Mouse (Mus musculus) ES-Bruce4 (cell line): Measurements from ENCODE around the gene Dmac2. TPM values are rescaled to one million over a fixed set of nuclear protein-coding genes. Genes with fewer than 3 reads are reported as not detected.

Experiments
- H3K27ac ChIP-seq: 2 replicates; pipeline ENCODE4 v1.5.1; 2012; ENCODE audit warnings: low read length, inconsistent platforms; ENCODE audit not compliant: insufficient read depth
- H3K27me3 ChIP-seq: 2 replicates; pipeline ENCODE4 v1.6.1; 2012; ENCODE audit warnings: mild to moderate bottlenecking, low read length, inconsistent platforms; ENCODE audit not compliant: control insufficient read depth, poor library complexity, insufficient read depth, severe bottlenecking
- H3K36me3 ChIP-seq: 2 replicates; pipeline ENCODE4 v1.6.1; 2012; ENCODE audit warnings: inconsistent platforms, mild to moderate bottlenecking, low read length, moderate library complexity; ENCODE audit not compliant: control insufficient read depth, poor library complexity, insufficient read depth, severe bottlenecking
- H3K4me1 ChIP-seq: one replicate; pipeline ENCODE4 v1.8.1; 2011; ENCODE audit warnings: low read length; ENCODE audit not compliant: control insufficient read depth, insufficient read depth
- H3K4me3 ChIP-seq: 2 replicates; pipeline ENCODE4 v1.5.1; 2011; ENCODE audit warnings: low read depth, mild to moderate bottlenecking, low read length
- H3K9ac ChIP-seq: 2 replicates; pipeline ENCODE4 v1.6.1; 2012; ENCODE audit warnings: low read depth, mild to moderate bottlenecking, inconsistent platforms; ENCODE audit not compliant: poor library complexity, severe bottlenecking
- H3K9me3 ChIP-seq: replicated peaks from 2 replicates; pipeline ENCODE4 v1.6.1; 2012; ENCODE audit warnings: mild to moderate bottlenecking, low read length, inconsistent platforms; ENCODE audit not compliant: control insufficient read depth, poor library complexity, insufficient read depth, severe bottlenecking
- CTCF ChIP-seq: IDR thresholded peaks from one replicate; pipeline ENCODE4 v1.8.1; 2011; ENCODE audit warnings: low read depth, low read length
- EP300 ChIP-seq: IDR thresholded peaks from 2 replicates; pipeline ENCODE4 v1.6.1; 2011; ENCODE audit warnings: low read depth, low read length; ENCODE audit not compliant: insufficient read depth
- POLR2A ChIP-seq: IDR thresholded peaks from one replicate; pipeline ENCODE4 v1.8.1; 2011; ENCODE audit warnings: low read length; ENCODE audit not compliant: insufficient read depth
- polyA plus RNA-seq: library from polyadenylated mRNA; stranded (reverse); fragments of >200 nt; gene quantifications from 2 replicates; pipeline ENCODE4 v1.2.4, GENCODE M21; 2011; ENCODE audit warnings: low read depth; ENCODE audit not compliant: missing spikeins, insufficient read depth, insufficient read length

The Dmac2 gene
- polyA plus RNA-seq, 1 experiment, result 33.4 TPM

DNA sequence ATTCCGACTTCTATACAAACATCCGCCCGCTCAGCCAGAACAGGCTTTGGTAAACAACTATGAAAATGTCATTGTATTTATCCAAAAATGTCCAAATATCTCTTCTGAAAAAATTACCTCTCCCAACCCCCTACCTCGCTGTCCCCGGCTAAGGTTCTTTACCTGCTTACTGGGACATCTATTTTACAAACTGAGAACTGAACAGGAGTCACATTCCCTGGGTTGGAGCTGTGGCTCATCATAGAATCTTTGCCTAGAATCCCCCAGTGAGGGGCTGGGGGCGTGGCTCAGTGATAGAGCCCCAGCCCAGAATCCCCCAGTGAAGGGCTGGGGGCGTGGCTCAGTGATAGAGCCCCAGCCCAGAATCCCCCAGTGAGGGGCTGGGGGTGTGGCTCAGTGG lies 7.7 kb upstream of the Dmac2 start:
- Histone ChIP-seq H3K36me3 (no peaks in the 10 kb centered on the region), H3K9ac (no peak overlapping the region), H3K9me3 (no peaks in the 10 kb centered on the region), H3K27ac (no peak overlapping the region), H3K27me3 (no peaks in the 10 kb centered on the region), H3K4me1 (no peaks in the 10 kb centered on the region), H3K4me3 (no peak overlapping the region)
- TF ChIP-seq CTCF, result no peak
- no peak for TF ChIP-seq POLR2A
- no peak for TF ChIP-seq EP300

DNA sequence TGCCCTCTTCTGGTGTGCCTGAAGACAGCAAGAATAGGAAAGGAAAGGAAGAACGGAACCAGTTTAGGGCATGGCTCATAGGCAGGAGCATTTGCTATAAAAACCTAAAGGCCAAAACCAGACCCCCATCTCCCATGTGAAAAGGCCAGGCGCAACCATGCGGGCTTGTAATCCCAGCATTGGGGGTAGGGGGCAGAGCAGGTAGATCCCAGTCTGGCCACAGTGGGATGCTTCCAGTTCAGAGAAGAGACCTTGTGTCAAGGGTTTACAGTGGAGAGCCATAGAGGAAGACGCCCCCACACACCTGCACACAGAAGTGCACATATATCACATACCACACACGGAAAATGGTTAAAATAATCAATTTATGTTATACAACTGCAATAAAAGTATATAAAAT lies 5.1 kb upstream of the Dmac2 start:
- H3K36me3 ChIP-seq, result no peaks in the 10 kb centered on the region
- no peaks in the 10 kb centered on the region for H3K27me3 ChIP-seq
- no peak overlapping the region for H3K27ac ChIP-seq
- no peak overlapping the region for H3K4me3 ChIP-seq
- H3K9me3 ChIP-seq, result no peaks in the 10 kb centered on the region
- H3K4me1 ChIP-seq, result no peaks in the 10 kb centered on the region
- TF ChIP-seq EP300, result no peak
- peak; percentile 13 for TF ChIP-seq CTCF
- H3K9ac ChIP-seq, result no peak overlapping the region

DNA sequence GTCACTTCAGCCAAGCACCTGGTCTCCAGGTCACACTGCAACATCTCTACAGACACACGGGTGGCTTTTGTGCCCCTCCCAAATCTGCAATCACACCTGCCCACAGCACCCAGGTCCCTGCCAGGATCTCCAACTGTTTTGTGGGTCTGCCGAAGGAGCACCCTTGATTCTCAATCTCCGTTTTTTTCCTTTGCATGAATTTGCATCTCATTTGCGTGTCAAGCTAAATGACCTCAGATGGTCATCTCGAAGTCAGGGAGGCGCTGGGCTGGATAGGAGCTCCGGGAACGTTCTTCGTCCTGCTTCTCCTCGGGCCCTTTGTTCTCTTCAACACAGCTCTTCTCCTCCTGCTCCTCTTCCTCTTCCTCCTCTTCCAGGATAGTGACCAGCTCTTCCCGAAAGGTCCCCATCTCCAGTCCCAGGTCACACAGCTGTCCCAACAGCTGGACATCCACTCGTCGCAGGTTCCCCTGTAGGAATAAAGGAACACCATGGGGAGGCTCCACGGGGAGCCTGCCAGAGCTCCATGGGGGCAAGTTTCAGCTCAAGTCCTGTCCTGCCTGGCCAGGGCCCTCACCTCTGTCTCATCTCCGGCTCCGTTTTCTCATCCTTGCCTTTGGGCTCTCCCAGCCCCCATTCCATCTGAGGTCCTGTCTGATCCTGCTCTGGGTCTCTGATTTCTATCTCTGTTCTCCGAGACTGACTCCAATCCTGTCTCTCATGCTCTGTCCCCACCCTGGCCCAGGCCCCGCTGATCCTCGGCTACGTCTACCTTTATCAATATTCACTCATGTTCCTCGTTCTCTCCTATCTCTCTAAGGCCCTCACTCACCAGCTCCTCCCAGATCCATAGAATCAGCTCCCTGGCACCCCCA lies 4.1 kb upstream of the Dmac2 start:
- Histone ChIP-seq H3K4me1 (no peaks in the 10 kb centered on the region), H3K27me3 (no peaks in the 10 kb centered on the region), H3K36me3 (no peaks in the 10 kb centered on the region), H3K27ac (no peak overlapping the region), H3K9ac (no peak overlapping the region), H3K9me3 (no peaks in the 10 kb centered on the region), H3K4me3 (no peak overlapping the region)
- TF ChIP-seq EP300 (no peak), POLR2A (no peak), CTCF (no peak)

DNA sequence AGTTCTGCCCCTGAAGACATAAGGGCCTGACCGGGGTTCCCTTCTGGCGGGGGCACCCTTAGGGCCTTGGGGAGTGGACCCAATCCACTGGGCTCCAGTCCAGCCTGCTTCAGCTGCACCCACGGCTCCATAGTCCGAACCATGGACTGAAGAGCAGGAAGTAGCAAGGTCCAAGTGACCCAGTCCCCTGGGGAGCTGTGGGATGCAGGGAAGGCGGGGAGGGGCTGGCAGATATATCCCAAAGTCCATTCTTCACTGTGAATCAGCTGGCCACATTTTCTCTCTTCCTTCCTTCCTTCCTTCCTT lies 3.6 kb upstream of the Dmac2 start, which contains the start of gene Erich4:
Gene Erich4, minus strand, starts transcription at position 187 of the 306 bp plus-strand sequence.
- H3K36me3 ChIP-seq, result no peaks in the 10 kb centered on the region
- H3K4me3 ChIP-seq, result no peak within 1 kb of the TSS
- TF ChIP-seq CTCF, result no peak
- TF ChIP-seq POLR2A, result no peak
- no peak for TF ChIP-seq EP300
- H3K9me3 ChIP-seq, result no peaks in the 10 kb centered on the region
- no peaks in the 10 kb centered on the region for H3K27me3 ChIP-seq
- H3K9ac ChIP-seq, result no peak within 1 kb of the TSS
- no peaks in the 10 kb centered on the region for H3K4me1 ChIP-seq
- no peak within 1 kb of the TSS for H3K27ac ChIP-seq

DNA sequence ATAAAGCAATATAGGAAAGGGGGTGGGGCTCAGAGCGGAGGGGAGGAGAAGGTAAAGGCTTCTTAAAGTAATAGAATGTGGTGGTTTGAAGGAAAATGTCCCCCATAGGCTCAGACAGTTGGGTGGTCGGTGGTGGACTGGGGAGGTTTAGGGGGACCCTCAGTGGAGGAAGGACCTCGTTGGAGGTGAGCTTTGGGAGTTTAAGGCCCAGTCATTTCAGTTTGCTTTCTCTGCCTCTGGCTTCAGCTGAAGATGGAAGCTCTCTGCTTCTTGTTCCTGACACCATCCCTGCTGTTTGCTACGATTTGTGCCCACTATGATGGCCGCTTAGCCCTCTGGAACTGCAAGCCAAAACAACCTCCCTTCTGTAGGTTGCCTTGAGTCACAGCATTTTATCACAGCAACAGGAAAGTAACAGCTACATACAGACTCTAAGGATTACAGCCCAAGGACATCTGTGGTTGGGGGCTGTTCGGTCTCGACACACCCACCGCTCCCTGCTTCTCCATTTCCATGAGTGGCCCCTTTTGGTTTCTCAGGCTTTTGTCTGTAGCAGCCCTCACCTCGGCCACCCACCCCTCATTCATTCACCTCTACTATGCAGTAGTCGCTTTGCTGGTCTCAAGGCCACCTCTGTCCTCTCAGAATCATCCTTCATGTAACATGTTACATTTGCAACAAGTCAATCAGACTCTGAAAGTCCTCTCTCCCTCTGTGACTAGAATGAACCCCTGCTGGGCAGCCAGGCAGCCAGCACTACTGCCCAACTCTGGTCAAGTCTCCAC lies 1.6 kb upstream of the Dmac2 start:
- TF ChIP-seq POLR2A (no peak), EP300 (no peak), CTCF (no peak)
- Histone ChIP-seq H3K9me3 (no peaks in the 10 kb centered on the region), H3K9ac (no peak overlapping the region), H3K27ac (no peak overlapping the region), H3K27me3 (no peaks in the 10 kb centered on the region), H3K36me3 (peaks cover 8% of the 10 kb centered on the region; the same call in 1 of the 2 replicates), H3K4me3 (no peak overlapping the region), H3K4me1 (no peaks in the 10 kb centered on the region)

DNA sequence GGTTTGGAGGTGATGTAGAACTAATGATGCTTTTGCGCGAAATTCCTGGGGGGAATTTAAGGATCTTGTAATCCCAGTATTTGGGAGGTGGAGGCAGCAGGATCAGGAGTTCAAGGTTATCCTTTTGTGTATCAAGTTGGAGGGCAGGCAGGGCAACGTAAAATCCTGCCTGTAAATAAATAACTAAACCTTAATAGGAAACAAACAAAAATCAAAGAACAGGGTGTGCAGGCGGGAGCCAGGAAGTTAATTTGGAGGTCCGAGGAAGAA lies 443 bp downstream of the Dmac2 start:
- H3K9ac ChIP-seq, result peak overlapping the region; percentile 80
- TF ChIP-seq EP300 (no peak), CTCF (no peak), POLR2A (no peak)
- no peaks in the 10 kb centered on the region for H3K27me3 ChIP-seq
- peaks cover 8% of the 10 kb centered on the region; the same call in 1 of the 2 replicates for H3K36me3 ChIP-seq
- H3K4me1 ChIP-seq, result no peaks in the 10 kb centered on the region
- peak overlapping the region; percentile 82 for H3K4me3 ChIP-seq
- H3K27ac ChIP-seq, result no peak overlapping the region
- no peaks in the 10 kb centered on the region for H3K9me3 ChIP-seq
